Mouse (Mus musculus): Measurements from ENCODE around the gene Nek9.

GRCm38 (mm10) chr12:85362510-85362909 is 23.3 kb upstream of the Nek9 start:
- TF ChIP-seq CTCF (IDR thresholded peaks at IDR 0.05; ENCODE audit: borderline replicate concordance, extremely low read depth, insufficient read depth, insufficient read length), result no peak
- TF ChIP-seq POLR2A (IDR thresholded peaks at IDR 0.05; ENCODE audit: borderline replicate concordance, extremely low read depth, insufficient read depth, insufficient read length, poor library complexity, severe bottlenecking), result no peak

All from brain, embryonic 14.5 days (tissue).